Mouse (Mus musculus): ENCODE results near the gene Usp38.
A peak's percentile ranks its signal among the peaks of the same experiment; 100 is the strongest.
"Not testable (repeated sequence)": the region's sequence is repeated elsewhere in the genome, so short reads cannot be mapped to it uniquely, and the experiment has no call there.

Gene Usp38

GRCm38 (mm10) chr8:81014789-81015699, at the start of gene Usp38:
Gene Usp38, minus strand, starts transcription at chr8:81014928.
- peak; percentile 99 to 100 for DNase-seq (ENCODE audit: low spot score in 2 of 2)

- no peak for DNase-seq (ENCODE audit: low spot score in 2 of 2)
Observed at GRCm38 (mm10) chr8:81062566-81062965, 47.8 kb upstream of the Usp38 start.

- DNase-seq (ENCODE audit: low spot score in 2 of 2), result no peak
Observed at GRCm38 (mm10) chr8:81061950-81062349, 47.2 kb upstream of the Usp38 start.

- no peak for DNase-seq (ENCODE audit: low spot score in 2 of 2)
Observed at GRCm38 (mm10) chr8:81044201-81044600, 29.5 kb upstream of the Usp38 start.

GRCm38 (mm10) chr8:81027991-81028390, 13.3 kb upstream of the Usp38 start:
- DNase-seq (ENCODE audit: low spot score in 2 of 2), result no peak

- not testable (repeated sequence) for DNase-seq (ENCODE audit: low spot score in 2 of 2)
Observed at GRCm38 (mm10) chr8:81017548-81017947, 2.8 kb upstream of the Usp38 start.

- peak in 1 of 2 experiments; percentile 23 for DNase-seq (ENCODE audit: low spot score in 2 of 2)
Observed at GRCm38 (mm10) chr8:81013811-81014530, 757 bp downstream of the Usp38 start.

GRCm38 (mm10) chr8:81012699-81013098, 2.0 kb downstream of the Usp38 start:
- DNase-seq (ENCODE audit: low spot score in 2 of 2), result no peak

- no peak for DNase-seq (ENCODE audit: low spot score in 2 of 2)
Observed at GRCm38 (mm10) chr8:81012031-81012560, 2.6 kb downstream of the Usp38 start.

GRCm38 (mm10) chr8:81010386-81010785, 4.3 kb downstream of the Usp38 start:
- no peak for DNase-seq (ENCODE audit: low spot score in 2 of 2)

GRCm38 (mm10) chr8:81005114-81005513, 9.6 kb downstream of the Usp38 start:
- no peak for DNase-seq (ENCODE audit: low spot score in 2 of 2)

- DNase-seq (ENCODE audit: low spot score in 2 of 2), result no peak
Observed at GRCm38 (mm10) chr8:80996632-80997031, 18.1 kb downstream of the Usp38 start.

GRCm38 (mm10) chr8:80991937-80992336, 22.8 kb downstream of the Usp38 start:
- peak in 1 of 2 experiments; percentile 22 for DNase-seq (ENCODE audit: low spot score in 2 of 2)

- DNase-seq (ENCODE audit: low spot score in 2 of 2), result peak in 1 of 2 experiments; percentile 46
Observed at GRCm38 (mm10) chr8:80982829-80983228, 31.9 kb downstream of the Usp38 start.

GRCm38 (mm10) chr8:80981696-80982095, 33.0 kb downstream of the Usp38 start:
- no peak for DNase-seq (ENCODE audit: low spot score in 2 of 2)

GRCm38 (mm10) chr8:80980063-80980462, 34.7 kb downstream of the Usp38 start:
- DNase-seq (ENCODE audit: low spot score in 2 of 2), result no peak

- DNase-seq (ENCODE audit: low spot score in 2 of 2), result no peak
Observed at GRCm38 (mm10) chr8:80977231-80977630, 37.5 kb downstream of the Usp38 start.

GRCm38 (mm10) chr8:80971150-80971549, 43.6 kb downstream of the Usp38 start:
- DNase-seq (ENCODE audit: low spot score in 2 of 2), result no peak

- no peak for DNase-seq (ENCODE audit: low spot score in 2 of 2)
Observed at GRCm38 (mm10) chr8:80970000-80970685, 44.6 kb downstream of the Usp38 start.

- DNase-seq (ENCODE audit: low spot score in 2 of 2), result no peak
Observed at GRCm38 (mm10) chr8:80969423-80969822, 45.3 kb downstream of the Usp38 start.

GRCm38 (mm10) chr8:80963095-80963494, 51.6 kb downstream of the Usp38 start:
- DNase-seq (ENCODE audit: low spot score in 2 of 2), result no peak

- DNase-seq (ENCODE audit: low spot score in 2 of 2), result no peak
Observed at GRCm38 (mm10) chr8:80962592-80962983, 52.1 kb downstream of the Usp38 start.
